Mouse (Mus musculus) CD4-positive, CD25-positive, alpha-beta regulatory T cell, adult 2 months (primary cell): ENCODE data around the gene Fam204a.

Experiments
- DNase-seq: peaks from one replicate; pipeline ENCODE4 v3.0.0-alpha.2; 2012; ENCODE audit warnings: low read depth, low spot score

Gene Fam204a

GRCm38 (mm10) chr19:60160611-60161274 is 65.8 kb downstream of the Fam204a start:
- DNase-seq: peak; percentile 85

- no peak for DNase-seq
Observed at GRCm38 (mm10) chr19:60159827-60160226, 66.7 kb downstream of the Fam204a start.

GRCm38 (mm10) chr19:60155266-60155665 is 71.2 kb downstream of the Fam204a start:
- DNase-seq: no peak

GRCm38 (mm10) chr19:60153096-60153495 is 73.4 kb downstream of the Fam204a start:
- DNase-seq: no peak

- no peak for DNase-seq
Observed at GRCm38 (mm10) chr19:60150056-60150455, 76.4 kb downstream of the Fam204a start.

DNA sequence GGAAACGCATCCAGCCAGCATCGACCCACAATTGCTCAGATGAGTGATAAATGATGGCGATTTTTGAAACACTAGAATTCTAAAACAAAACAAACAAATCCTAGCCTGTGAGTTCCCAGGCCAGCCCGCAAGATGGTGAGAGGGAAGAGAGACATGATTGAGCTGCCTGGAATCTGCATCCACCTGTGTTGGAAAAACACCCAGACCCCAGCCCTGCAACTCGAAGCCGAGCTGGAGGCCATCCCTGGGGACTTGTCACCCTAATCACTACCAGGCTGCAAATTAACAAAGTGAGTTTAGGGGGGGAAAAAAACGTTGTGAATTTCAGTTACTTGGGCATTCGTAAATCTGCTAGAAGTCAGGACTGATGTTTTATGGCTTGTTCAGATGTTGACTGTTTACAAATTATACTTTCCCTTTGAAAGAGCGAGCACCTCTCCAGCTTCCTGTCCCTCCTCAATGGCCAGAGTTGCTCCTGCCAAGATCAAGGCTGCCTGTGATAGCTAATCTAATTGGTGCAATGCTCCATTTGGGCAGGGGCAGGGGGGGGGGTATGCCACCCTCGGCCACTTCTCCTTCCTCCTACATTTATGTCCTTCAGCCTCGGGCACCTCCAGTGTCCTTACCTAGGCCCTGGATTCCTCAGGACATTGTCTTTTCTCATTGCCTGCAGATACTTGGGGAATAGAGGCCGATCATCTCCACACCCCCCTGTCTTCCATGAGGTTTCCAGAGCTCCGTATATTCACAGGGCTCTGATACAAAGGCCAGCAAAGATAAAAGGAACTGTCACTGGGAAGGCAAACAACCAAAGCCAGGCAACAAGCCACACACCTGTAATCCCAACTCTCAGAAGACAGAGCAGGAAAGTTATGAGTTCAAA is 77.2 kb downstream of the Fam204a start:
- DNase-seq: no peak
